Mouse (Mus musculus) fibroblast of lung, adult 2 months (primary cell): Measurements from ENCODE around the gene Arid3a.

Experiments used
- DNase-seq: peaks from one replicate; pipeline ENCODE4 v3.0.0-alpha.2; 2011; ENCODE audit warnings: low read depth

Arid3a gene

DNA sequence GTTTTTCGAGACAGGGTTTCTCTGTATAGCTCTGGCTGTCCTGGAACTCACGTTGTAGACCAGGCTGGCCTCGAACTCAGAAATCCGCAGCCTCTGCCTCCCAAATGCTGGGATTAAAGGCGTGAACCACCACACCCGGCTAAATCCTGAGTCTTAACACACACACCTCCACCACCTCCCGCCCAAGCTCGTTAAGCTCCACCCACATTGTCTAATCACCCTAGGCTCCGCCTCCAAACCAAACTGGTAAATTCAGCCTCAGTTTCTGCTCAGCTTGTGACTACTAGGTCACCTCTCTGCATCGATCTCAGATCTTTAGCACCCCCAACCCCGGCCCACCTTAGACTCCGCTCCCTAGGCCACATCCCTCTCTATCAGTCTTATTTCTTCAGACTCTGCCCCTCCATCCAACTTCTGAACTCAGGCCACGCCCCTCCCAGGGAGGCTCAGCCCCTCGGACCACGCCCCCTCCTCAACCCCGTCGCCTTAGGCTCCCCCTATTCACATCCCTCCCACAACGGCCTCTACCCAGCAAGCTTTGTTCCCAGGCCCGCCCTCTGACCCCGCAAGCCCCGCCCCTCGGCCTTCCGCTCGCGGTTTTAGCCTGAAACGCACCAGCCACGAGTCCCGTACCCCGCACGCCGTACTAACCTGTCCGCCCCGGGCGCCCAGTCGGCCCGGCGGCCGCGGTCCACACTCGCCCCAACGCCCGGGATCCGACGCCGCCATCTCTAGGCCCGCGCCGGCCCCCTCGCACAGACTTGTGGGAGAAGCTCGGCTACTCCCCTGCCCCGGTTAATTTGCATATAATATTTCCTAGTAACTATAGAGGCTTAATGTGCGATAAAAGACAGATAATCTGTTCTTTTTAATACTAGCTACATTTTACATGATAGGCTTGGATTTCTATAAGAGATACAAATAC lies 18.4 kb upstream of the Arid3a start, which contains the start of gene Med16:
Med16 (minus strand) TSS at position 757 of the 925 bp plus-strand sequence.
- peak; percentile 91 for DNase-seq

DNA sequence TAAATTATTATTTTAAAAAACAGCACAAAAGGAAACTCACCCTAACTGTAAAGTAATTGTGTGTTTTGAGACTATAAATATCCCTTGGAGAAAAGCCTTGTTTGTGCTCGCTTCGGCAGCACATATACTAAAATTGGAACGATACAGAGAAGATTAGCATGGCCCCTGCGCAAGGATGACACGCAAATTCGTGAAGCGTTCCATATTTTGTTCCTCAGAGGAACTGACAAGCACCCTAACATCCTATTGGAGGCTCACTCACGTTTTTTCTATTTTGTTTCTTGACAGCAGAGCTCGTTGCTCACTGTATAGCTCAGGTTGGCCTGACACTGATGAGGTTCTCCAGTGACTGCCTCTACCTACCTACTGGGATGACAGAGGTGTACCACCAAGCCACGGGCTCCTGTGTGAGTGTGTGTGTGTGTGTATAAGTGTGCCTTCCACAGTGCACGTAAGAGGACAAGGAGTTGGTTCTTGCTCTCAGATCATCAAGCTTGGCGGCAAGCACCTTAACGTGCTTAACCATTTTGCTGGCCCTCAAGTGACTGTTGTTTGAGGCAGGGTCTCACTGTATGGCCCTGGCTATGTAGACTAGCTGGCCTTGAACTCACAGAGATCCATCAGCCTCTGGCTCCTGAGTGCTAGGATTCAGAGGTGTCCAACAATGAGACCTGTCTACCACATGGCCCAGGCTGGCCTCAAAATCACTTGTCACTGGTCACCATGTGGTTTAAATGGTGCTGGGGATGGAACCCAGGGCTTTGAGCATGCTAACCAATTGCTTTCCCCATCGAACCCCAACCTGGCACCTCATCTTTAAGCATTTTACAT lies 17.5 kb upstream of the Arid3a start:
- DNase-seq: no peak

DNA sequence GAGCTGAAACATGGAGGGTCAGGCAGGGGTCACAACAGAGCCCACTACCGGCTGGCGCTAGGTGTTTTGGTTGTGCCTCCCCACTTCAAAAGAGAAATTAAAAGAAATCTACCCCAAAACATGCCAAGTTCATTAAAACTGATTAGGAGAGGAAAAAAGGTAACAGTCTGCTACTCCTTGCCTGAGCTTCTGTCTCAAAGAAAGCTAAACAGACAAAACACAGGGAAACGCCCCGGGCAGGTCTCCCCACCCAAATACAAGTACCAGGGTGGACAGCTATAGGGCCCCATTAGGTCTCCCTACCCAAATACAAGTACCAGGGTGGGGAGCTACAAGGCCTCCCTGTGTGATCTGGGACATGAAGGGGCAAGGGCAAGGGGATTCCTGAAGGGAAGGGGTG lies 16.3 kb upstream of the Arid3a start, which contains the start of gene Gm26602:
Gm26602 (plus strand) TSS at position 301 of the 400 bp plus-strand sequence.
- no peak for DNase-seq

DNA sequence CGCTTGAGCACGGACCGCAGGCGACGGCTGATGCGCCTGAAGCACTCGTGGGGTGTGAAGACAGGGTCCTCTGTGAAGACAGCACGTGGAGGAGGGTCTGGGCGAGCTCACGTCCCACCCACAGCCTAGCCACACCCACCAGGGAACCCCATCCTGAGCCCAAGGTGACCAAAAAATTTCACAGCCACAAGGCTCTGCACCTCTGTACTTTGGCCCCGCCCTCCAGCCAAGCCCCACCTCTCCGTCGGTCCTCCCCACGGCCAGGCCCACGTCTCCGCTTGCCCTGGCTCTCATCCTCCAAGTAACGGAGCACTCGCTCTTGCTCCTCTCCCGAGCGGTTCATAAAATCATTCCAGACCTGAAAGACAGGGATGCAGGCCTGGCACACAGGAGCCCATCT lies 14.4 kb upstream of the Arid3a start:
- no peak for DNase-seq

DNA sequence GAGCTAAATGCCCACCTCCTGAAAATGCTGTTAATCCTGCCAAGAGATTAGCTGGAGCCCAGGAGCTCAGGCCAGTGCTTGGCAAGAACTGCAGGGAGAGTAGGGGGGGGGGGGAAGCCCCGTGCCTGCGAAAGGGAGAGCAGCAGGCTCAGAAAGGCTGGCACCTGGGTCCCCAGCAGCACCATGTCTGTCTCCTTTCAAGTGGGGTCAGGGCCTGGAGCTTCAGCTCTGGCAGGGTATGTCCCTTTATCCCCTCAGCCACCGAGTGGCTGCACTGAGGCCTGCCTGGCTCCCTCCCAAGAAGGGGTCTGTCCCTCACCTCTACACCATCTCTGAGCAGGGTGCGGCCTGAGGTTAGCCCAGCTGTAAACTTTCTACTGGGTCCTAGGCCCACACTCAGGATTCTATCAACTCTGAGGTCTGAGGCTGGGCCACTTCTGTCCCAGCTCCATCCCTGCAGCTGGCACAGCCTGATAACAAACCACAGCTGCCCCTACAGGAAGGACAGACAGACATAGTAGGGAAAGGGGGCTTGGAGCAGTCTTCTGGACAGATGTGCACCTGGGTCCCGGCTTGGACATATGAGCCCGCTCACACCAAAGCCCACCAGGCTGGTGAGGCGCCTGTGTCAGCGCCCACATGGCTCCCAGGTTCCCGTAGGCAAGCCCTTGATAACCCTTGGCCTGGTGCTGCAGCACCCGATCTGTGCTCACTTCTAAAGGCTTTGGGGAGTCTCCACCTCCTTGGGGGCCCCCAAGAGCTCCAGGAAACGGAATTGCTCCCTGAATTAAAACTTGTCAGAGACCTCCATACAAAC lies 12.5 kb upstream of the Arid3a start:
- no peak for DNase-seq

DNA sequence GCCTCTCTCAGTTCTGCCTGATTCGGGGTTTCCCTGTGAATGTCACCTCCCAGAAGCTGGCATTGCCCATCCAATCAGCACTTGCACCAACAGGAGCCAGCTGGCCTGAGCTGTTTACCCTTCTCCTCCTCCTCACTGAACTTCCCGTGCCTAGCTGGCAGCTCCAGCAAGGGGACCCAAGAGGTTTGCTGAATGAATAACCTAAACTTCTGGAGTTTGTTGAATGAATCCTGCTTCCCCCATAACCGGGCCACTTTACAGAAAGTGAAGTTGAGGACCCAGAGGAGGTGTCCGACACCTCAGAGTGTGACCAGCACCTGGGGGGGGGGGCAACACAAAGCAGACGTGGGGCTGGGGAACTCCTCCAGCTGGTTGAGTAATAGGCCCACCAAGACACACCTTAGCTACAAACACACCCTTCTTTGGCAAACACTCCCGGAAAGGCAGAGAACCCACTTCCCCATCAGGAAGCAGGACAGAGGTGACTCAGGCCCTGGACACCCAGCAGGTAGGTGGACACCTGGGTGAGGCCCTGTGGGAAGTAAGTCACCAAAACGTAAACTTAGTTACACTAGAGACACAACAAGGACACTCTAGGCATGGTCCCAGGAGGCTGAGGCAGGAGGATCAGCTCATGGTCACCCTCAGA lies 11.8 kb upstream of the Arid3a start:
- DNase-seq: no peak

DNA sequence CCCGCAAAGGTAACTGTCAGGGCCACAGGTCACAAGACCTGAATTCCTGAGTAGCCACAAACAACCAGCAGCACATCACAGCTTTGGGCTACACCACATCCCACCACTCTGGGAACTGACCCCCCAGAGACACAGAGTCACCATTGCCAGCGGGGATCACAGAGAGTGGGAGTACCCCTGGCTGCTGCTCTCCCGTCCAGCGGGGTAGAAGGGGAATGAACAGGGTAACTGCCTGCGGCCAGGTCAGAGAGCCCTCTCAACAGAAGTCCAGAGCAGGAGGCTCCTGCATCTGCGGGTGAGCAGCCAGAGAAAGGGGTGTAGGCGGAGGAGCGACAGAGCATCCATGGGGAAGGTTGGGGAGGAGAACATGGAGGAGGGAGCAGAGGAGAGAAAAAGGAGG lies 10.8 kb upstream of the Arid3a start:
- no peak for DNase-seq

DNA sequence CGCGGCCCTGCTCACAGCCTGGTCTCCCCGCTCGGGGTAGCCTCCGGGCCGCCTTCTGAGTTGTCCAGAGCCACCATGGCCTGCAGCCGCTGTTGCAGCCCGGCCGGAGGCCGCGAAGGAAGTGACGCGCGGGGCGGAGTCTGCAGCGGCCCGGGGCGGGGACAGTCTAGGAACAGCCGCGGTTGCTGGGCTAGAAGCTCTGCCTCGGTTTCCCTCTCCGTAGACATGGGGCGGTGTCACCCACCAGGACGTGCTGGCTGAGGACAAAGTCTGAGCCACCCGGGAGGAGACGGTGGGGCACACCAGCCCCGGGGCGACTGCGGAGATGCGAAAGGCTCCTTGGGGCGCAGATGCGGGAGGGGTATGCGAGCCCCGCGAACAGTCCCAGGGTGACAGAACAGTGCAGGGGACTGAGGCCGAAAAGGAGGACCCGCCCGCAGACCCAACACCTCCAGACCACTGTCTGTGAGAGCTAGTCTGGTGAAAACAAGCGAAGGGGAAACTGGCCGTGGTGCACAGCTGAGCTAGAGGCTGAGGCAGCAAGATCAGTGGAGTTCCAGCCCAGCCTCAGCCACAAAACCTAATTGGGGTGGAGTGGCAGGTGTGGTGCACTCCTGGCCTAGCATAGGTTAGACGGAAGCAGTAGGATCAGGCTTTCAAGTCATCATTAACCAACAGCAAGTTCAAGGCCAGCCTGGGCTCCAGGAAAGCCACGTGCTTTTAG lies 9.9 kb upstream of the Arid3a start, which contains the start of gene Kiss1r:
Kiss1r (plus strand) TSS at position 164 of the 724 bp plus-strand sequence.
- no peak for DNase-seq

DNA sequence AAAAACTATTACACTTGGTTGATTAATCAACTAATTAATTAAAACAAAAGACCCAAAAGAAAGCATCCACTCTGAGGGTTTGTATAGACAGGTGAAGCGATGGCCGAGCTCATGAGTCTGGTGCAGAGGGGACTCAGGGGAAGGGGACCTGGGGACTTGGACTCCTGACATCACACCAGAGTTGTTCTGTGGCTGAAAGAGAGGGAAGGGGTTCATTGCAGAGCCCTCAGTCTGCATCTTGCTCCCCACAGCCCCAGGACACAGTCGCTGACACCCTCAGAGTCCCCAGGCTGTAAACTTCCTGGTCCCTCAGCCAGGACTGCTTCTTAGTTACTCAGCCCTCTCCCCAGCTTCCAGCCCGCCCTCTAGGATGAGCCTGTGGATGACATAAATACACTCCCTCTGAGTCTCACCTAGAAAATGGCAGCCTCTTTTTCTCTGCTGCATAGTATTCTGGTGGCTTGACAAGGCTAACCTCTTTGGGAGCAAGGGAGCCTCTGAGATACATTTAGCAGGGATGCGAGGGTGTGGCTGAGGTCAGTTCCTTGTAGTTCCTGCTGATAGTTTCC lies 9.2 kb upstream of the Arid3a start:
- DNase-seq: no peak

DNA sequence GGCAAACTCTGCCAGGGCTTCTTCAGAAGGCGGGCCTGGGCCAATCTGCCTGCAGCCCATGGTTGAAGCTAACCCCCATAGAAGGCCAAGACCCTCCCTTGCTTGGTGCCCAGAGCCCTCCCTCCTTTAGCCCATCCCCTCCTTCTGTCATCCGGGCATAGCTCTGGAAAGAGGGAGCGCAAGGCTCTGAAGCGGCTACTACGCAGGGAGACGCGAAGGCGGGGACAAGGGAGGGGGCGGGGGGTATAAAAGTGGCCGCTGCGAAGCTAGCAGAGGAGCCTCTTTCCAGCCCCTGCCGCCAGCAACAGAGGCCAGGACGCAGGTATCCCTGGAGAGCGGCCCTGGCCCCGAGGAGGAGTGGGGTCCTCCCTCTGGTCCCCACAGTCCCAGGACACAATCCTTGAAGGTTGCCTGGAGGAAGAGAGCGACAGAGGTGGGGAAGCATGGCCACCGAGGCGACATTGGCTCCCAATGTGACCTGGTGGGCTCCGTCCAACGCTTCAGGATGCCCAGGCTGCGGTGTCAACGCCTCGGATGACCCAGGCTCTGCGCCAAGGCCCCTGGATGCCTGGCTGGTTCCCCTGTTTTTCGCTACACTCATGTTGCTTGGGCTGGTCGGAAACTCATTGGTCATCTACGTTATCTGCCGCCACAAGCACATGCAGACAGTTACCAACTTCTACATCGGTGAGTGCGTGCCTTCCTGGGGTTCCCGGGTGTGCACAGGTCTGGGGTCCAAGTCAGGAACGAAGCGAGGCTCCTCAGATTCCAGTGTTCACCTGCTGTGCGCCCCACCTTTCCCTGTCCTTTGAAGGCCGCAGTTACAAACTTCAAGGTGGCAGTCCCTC lies 8.4 kb upstream of the Arid3a start:
- no peak for DNase-seq

DNA sequence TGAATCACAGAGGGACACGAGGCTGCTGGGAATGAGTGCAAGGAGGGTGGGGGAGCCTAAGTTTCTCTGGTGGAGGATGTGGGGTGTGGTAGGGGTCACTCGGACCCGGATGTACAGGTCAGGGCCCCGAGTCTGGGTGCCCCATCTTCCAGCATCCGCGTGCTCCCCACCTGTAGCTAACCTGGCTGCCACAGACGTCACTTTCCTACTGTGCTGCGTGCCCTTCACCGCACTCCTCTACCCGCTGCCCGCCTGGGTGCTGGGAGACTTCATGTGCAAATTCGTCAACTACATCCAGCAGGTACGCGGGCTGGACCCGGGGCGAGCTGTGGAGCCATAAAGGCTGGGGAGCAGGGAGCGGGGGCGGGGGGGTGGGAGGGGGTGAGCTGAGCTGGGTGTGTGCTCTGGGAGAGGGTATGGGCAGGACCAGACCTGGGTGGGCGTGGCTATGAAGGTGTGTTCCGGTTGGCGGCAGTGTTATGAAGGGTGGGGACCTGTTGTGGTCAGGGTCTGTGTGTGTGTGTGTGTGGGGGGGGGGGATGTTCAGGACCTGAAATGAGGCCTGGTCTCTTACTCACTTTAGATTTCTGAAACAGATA lies 7.5 kb upstream of the Arid3a start:
- DNase-seq: no peak

DNA sequence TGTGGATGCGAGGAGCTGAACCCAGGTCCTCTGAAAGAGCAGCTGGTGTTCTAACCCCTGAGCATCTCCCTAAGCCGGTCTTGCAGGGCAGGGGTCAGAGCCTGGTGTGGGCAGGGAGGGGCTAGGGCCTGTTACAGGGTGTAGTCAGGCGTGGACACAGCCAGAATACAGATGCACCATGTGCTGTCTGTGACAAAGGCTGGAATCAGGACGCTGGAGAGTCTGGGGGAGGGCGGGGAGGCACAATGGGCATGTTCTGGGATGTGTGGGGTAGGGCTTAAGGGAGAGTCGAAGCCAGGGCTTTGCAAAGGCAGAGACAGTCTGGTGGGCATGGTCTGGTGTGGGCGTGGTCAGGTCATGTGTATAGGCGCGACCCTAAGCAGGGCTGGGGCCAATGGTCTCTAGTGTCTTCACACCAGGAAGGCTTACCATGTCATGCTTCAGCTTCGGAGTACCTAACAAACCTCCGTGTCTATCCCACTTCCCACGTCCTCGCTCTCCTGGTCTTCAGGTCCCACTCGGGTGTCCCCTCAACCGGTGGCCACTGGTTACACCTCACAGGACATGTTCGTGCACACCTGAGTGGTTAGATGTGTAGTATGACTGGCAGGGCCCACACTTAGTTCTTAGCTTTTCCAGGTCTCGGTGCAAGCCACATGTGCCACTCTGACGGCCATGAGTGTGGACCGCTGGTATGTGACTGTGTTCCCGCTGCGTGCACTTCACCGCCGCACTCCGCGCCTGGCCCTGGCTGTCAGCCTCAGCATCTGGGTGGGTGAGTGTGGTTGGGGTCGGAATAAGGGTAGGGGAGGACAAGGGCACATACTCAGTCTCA lies 6.6 kb upstream of the Arid3a start:
- no peak for DNase-seq

DNA sequence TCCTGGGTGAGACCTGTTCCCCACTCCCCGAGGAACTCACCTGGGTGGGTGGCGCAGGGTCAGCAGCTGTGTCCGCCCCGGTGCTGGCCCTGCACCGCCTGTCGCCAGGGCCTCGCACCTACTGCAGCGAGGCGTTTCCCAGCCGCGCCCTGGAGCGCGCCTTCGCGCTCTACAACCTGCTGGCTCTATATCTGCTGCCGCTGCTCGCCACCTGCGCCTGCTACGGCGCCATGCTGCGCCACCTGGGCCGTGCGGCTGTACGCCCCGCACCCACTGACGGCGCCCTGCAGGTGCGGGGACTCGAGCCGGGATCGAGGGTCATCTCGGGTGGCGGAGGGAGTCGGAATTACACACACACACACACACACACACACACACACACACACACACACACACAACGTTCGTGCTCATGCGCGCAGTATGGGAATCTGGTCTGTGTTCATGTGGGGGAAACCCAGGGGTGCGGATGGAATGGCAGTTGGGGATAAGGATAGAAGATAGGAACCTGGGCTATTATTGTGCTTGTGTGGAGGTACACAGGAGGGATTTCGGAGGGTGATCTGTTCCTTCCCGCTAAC lies 5.8 kb upstream of the Arid3a start, which contains the start of gene R3hdm4:
R3hdm4 (minus strand) TSS at position 251 of the 578 bp plus-strand sequence.
- no peak for DNase-seq

DNA sequence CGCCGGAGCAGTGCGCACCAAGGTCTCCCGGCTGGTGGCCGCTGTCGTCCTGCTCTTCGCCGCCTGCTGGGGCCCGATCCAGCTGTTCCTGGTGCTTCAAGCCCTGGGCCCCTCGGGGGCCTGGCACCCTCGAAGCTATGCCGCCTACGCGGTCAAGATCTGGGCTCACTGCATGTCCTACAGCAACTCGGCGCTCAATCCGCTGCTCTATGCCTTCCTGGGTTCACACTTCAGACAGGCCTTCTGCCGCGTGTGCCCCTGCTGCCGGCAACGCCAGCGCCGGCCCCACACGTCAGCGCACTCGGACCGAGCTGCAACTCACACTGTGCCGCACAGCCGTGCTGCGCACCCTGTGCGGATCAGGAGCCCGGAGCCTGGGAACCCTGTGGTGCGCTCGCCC lies 5.3 kb upstream of the Arid3a start:
- DNase-seq: no peak

DNA sequence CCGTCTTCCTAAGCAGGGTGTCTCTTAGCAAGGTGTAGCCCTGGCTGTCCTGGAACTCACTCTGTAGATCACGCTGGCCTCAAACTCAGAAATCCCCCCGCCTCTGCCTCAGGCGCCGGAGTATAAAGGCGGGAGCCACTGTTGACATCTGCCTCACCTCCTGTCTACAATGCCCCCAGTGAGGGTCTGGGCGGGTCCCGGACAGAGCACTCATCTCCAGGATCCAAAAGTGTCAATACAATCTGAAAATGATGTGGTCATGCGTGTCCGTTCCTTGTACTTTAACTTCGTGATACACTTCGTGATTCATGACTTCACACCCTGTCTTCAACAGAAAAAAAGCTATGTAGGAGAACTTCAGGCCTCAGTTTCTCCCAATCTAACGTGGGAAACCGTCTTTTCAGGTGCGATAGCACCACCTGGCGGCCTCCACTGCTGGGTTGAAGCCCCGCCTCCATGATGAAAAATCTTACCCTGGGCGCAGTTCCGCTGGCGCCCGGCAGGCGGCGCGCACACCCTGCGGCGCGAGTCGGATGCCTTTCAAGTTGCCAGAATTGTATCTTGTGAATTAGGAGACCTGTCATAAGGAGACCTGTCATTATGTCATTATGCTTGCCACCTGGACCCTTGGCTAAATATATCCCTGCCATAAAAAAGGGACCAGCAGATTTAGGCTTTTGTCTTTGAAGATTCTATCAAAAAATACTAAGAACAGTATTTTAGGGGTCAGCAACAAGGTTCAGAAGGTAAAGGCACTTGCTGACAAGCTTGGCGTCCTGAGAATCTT lies 1.7 kb upstream of the Arid3a start:
- peak; percentile 58 for DNase-seq

DNA sequence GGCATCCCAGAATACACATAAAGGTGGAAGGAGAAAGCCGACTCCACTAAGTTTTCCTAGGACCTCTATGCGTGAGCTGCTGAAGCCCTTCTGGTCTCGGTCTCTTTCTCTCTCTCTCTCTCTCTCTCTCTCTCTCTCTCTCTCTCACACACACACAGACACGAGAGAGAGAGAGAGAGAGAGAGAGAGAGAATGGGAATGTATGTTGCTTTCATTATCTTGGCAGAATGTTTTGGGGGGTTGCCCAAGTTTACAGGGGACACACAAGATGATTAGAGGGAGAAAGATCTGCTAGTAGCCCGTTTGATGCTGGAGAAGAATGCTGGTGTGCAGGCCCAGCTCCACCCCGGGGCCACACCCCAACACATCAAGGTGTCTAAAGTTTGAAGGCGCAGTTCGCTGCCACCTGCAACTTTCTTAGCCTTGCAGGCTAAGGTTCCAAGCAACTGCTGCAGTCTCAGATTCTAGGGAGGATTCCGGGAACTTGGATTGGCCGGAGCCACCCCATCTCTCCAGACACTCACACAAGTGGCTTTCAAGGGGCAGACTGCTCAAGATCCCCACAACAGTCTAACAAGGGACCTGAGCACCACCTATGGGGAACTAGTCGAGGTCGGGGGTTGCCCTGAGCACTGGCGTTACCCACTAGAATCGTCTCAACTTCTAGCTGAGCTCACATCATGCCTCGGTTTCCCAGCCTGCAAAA lies 905 bp upstream of the Arid3a start:
- DNase-seq: no peak
